In the genomic region with DNA sequence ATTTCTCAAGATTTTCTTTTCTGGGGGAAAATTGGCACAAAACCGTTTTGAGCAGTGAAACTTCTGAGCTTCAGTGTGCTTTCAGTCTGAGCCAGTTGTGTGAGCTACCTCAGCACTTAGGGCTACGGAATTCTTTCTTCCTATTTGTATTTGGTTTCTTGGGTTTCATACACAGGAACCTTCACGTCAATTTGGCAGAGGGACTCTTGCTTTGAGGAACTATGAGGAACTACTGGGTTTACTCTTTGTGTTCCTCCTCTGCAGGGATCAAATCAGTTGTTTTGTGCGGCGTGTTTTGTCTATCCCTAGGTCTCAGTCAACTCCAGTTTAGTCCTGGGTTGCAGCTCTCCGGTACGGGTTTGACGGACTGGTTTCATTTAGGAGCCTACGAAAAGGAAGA, we compare ENCODE assay signal across 18 mouse cellular contexts. TPM values are rescaled to one million over a fixed set of nuclear protein-coding genes. Genes with fewer than 3 reads are reported as not detected.
"Had no signal": no experiment of that assay in that cellular context is flagged by ENCODE, and none has a peak within 500 bp of the region (broad histone marks: within the 10 kb centered on the region; RNA-seq: fewer than 3 reads in every experiment).

No protein-coding gene starts in this region.

- ATAC-seq: liver, postnatal 0 days; midbrain, embryonic 13.5 days; midbrain, embryonic 15.5 days had no signal

- H3K4me2 ChIP-seq: liver, embryonic 15.5 days; lung, embryonic 15.5 days; midbrain, embryonic 11.5 days; midbrain, embryonic 13.5 days; midbrain, embryonic 15.5 days; neural tube, embryonic 12.5 days; stomach, embryonic 15.5 days had no signal

- H3K27ac ChIP-seq: liver, embryonic 15.5 days; lung, embryonic 15.5 days; midbrain, embryonic 13.5 days; midbrain, embryonic 15.5 days; neural tube, embryonic 12.5 days; stomach, embryonic 15.5 days; stomach, postnatal 0 days had no signal

- H3K27me3 ChIP-seq: liver, embryonic 15.5 days; lung, embryonic 15.5 days; megakaryocyte, embryonic 14.5 days; midbrain, embryonic 13.5 days; midbrain, embryonic 15.5 days; neural tube, embryonic 12.5 days; stomach, embryonic 15.5 days had no signal

- H3K36me3 ChIP-seq: liver, embryonic 15.5 days; lung, embryonic 15.5 days; midbrain, embryonic 13.5 days; midbrain, embryonic 15.5 days; neural tube, embryonic 12.5 days; stomach, embryonic 15.5 days had no signal

- H3K4me1 ChIP-seq: liver, embryonic 15.5 days; megakaryocyte, embryonic 14.5 days; midbrain, embryonic 13.5 days; midbrain, embryonic 15.5 days; stomach, embryonic 15.5 days had no signal

- H3K9me3 ChIP-seq: liver, embryonic 15.5 days; lung, embryonic 15.5 days; midbrain, embryonic 13.5 days; midbrain, embryonic 15.5 days; neural tube, embryonic 12.5 days; stomach, embryonic 15.5 days had no signal

- DNase-seq: liver, postnatal 0 days; lung, adult 2 months; lung, postnatal 10 days; lung, postnatal 4 days; right cerebral cortex, postnatal 14 days; thymus, postnatal 14 days; thymus, postnatal 36 days had no signal

- H3K4me3 ChIP-seq: liver, embryonic 15.5 days; lung, embryonic 15.5 days; megakaryocyte, embryonic 14.5 days; midbrain, embryonic 13.5 days; midbrain, embryonic 15.5 days; neural tube, embryonic 12.5 days; stomach, embryonic 15.5 days had no signal

- H3K9ac ChIP-seq: liver, embryonic 15.5 days; liver, postnatal 0 days; lung, embryonic 15.5 days; midbrain, embryonic 13.5 days; midbrain, embryonic 15.5 days; neural tube, embryonic 12.5 days; stomach, embryonic 15.5 days had no signal

RNA-seq across cellular contexts. Expression of gene Ednrb, which starts 17.9 kb away (rescaled TPM):
- total RNA-seq: monocyte, adult 5-6 weeks; neutrophil, adult 5-6 weeks had no signal
